Mouse (Mus musculus): Measurements from ENCODE around the gene Rbbp8nl. TPM values are rescaled to one million over a fixed set of nuclear protein-coding genes. Genes with fewer than 3 reads are reported as not detected.

The Rbbp8nl gene
- polyA plus RNA-seq, 1 experiment from 2014 or later: 1.2 TPM

DNA sequence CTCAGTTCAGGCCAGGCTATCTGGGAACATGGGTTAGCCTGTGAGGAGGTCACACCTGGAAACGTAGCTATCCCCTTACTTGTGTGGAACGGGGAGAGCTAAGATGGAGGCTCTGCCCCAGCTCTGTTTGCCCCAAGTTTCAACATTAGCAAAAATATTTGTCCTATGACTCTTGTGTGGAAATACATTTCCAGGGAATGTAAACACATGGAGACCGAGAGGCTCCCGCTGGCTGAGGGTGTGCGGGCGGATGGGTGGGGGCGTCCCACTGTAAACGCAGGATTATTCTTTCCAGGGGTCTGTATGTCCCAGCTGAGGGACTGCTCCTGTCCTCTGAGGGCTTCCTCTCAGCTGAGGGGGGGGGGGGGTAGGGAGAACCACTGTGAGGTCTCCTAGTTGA is 55.3 kb downstream of the Rbbp8nl start:
- peaks cover 26% of the 10 kb centered on the region for H3K4me1 ChIP-seq
- no peak overlapping the region for H3K9ac ChIP-seq
- WGBS: 91% methylated on average over 8 of the region's 8 CpGs
- H3K4me3 ChIP-seq: no peak overlapping the region
- ATAC-seq (ENCODE audit: low FRiP score, low read depth): no peak
- no peaks in the 10 kb centered on the region for H3K9me3 ChIP-seq
- H3K4me2 ChIP-seq (replicated peaks): peak overlapping the region; percentile 27
- H3K36me3 ChIP-seq: no peaks in the 10 kb centered on the region
- H3K27ac ChIP-seq: peak overlapping the region; percentile 77
- no peaks in the 10 kb centered on the region for H3K27me3 ChIP-seq

DNA sequence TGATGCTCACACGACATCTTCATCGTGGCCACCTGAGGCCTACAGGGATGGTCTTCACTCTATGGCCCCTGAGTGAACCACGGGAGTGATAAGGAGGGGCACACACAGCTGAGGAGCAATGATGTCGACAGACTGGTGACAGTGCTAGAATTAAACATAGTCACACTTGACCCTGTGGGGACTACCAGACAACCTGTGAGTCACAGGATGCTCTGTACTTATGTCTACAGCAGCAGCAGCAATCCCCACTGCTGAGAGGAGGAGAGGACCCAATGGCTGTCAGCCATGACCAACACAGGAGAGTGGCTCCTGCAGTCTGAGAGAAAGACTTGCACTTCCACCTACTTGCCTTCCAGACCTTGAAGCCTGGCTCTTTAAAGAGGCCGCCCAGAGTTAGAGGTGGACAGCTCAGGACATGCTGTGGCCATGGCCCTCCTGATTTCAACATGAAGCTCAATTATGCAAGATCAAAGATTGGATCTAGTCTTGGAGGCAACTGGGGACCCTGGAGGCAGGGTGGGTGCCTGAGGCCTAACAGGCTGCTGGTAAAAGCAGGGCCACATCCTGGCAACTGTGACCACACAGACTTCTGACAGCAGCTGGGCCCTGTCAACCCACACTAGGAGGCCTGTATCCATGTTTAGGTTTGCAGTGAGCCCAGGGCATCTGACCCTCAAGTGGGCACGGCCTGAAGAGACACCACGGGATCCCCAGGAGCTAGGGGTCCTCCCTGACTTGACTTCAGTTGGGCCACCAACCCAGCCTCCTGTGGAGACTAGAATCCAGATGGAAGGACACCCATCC is 56.4 kb downstream of the Rbbp8nl start:
- 0 out of 2 replicates have a peak, but pooled peaks cover under 1% of the 10 kb centered on the region for H3K27me3 ChIP-seq
- 87% methylated on average over 7 of the region's 7 CpGs for WGBS
- no peak for ATAC-seq (ENCODE audit: low FRiP score, low read depth)

DNA sequence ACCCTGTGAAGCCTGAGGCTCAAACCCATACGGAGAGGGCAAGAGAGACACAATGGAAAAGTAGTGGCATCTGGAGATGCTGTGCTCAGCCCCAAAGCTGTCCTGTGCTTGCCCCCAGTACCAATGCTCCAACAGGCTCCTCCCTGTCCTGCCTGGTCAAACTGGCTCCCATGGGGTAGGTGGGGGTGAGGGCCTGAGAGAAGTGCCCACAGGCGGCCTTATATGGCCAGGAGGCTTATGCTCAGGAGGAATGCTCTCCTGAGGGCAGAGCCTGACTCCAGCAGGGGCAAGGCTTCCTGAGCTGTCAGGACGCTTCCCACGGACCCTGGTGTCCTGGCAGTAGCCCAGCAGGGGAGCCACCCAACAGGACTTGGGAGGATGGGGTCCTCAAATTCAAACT is 59.2 kb downstream of the Rbbp8nl start:
- ATAC-seq (ENCODE audit: low FRiP score, low read depth): no peak
- Histone ChIP-seq H3K27me3 (peaks cover 21% of the 10 kb centered on the region), H3K36me3 (no peaks in the 10 kb centered on the region), H3K4me3 (no peak overlapping the region), H3K9me3 (no peaks in the 10 kb centered on the region), H3K27ac (no peak overlapping the region), H3K4me1 (peaks cover 45% of the 10 kb centered on the region), H3K4me2 (replicated peaks) (no peak overlapping the region), H3K9ac (no peak overlapping the region)
- WGBS: 60% methylated on average over 4 of the region's 4 CpGs

More for the DNA sequence above, 56.4 kb downstream of the Rbbp8nl start:
- no peaks in the 10 kb centered on the region for H3K9me3 ChIP-seq
- H3K36me3 ChIP-seq: no peaks in the 10 kb centered on the region
- no peak overlapping the region for H3K27ac ChIP-seq
- no peak overlapping the region for H3K9ac ChIP-seq
- peaks cover 31% of the 10 kb centered on the region for H3K4me1 ChIP-seq
- no peak overlapping the region for H3K4me2 ChIP-seq (replicated peaks)
- H3K4me3 ChIP-seq: no peak overlapping the region

DNA sequence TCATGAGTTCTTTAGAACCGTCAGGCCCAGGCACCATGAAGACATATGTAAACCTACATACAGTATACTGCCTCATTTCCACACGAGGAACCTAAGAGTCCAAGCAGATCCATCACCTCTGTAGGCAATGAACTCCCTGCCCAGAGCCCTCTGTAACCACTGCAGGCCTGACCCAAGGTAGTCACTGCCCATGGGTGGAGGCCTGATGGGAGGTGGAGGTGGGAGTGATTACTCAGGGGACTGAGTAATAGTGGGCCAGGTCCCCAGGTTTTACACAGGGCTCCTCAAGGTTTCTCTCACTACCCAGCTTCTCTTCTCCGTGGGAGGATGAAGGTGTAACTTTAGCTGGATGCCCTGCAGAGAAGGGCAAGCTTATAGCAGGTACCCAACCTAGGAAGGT is 60.5 kb downstream of the Rbbp8nl start:
- no peak overlapping the region for H3K4me2 ChIP-seq (replicated peaks)
- no peaks in the 10 kb centered on the region for H3K9me3 ChIP-seq
- 71% methylated on average over 3 of the region's 3 CpGs for WGBS
- H3K4me3 ChIP-seq: no peak overlapping the region
- no peaks in the 10 kb centered on the region for H3K36me3 ChIP-seq
- H3K9ac ChIP-seq: no peak overlapping the region
- ATAC-seq (ENCODE audit: low FRiP score, low read depth): no peak
- H3K4me1 ChIP-seq: peaks cover 45% of the 10 kb centered on the region
- no peak overlapping the region for H3K27ac ChIP-seq
- peaks cover 34% of the 10 kb centered on the region for H3K27me3 ChIP-seq

DNA sequence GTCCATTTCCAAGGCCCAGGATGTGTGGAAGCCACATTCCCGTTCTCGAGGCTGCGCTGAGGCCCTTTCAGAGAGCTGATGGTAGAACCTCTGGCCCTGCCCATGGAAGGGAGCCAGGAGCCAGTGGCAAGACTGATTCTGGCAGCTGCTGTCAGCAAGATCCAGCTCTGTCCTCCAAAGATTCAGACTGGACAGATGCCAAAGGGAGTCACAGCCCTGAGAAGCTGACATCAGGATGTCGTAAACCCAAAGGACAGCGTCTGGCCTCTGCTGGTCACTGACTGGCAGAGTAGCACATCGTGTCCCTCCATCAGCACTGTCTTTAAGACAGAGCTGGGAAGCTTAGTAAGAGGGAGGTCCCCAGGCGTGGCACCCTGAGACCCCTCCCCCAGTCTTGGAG is 61.1 kb downstream of the Rbbp8nl start:
- ATAC-seq (ENCODE audit: low FRiP score, low read depth): no peak
- Histone ChIP-seq H3K27ac (no peak overlapping the region; the same call in 1 of the 2 replicates), H3K9me3 (no peaks in the 10 kb centered on the region), H3K27me3 (peaks cover 40% of the 10 kb centered on the region), H3K36me3 (no peaks in the 10 kb centered on the region), H3K9ac (no peak overlapping the region; the same call in 1 of the 2 replicates), H3K4me2 (replicated peaks) (no peak overlapping the region), H3K4me3 (no peak overlapping the region), H3K4me1 (peaks cover 44% of the 10 kb centered on the region)
- WGBS: 61% methylated on average over 7 of the region's 7 CpGs

DNA sequence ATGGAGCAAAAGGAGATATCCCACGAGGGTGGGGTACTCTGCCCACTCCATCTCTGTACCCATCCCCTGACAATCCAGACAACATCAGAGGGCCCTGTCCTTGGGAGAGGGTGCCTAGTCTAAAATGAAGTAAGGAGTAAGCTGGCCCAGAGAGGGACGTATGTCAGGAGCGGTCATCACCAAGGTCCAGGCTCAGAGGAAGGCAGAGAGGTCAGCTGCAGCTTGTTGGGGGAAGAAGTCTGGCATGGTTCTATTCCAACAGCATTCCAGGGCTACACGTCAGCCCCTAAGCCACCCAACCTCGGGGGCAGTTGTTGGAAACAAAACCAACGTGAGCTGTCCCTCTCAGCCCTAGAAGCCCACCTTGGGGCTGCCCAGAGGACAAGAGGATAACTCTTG is 61.6 kb downstream of the Rbbp8nl start:
- H3K36me3 ChIP-seq: no peaks in the 10 kb centered on the region
- H3K4me1 ChIP-seq: peaks cover 45% of the 10 kb centered on the region
- no peak for ATAC-seq (ENCODE audit: low FRiP score, low read depth)
- H3K27ac ChIP-seq: no peak overlapping the region
- H3K9ac ChIP-seq: no peak overlapping the region
- H3K9me3 ChIP-seq: no peaks in the 10 kb centered on the region
- WGBS: 43% methylated on average over 6 of the region's 6 CpGs
- no peak overlapping the region for H3K4me3 ChIP-seq
- H3K27me3 ChIP-seq: peaks cover 45% of the 10 kb centered on the region
- H3K4me2 ChIP-seq (replicated peaks): peak overlapping the region; percentile 55

Small RNAs within 50 kb of the gene (microRNA-seq; reads per million reads assigned to microRNA genes)
- 0.52 reads per million for gene Mir3091

Other genes starting within 250 kb of the Rbbp8nl start
- 612 and 628 TPM in 2 replicates for gene Psma7, start 247.4 kb downstream of the Rbbp8nl start, polyA plus RNA-seq (2015; fragmentation: Nextera tagmentation; extraction: Ambion mirVana)
- 6.0 and 6.5 TPM in 2 replicates for gene Ss18l1, start 247.4 kb downstream of the Rbbp8nl start, polyA plus RNA-seq (2015; fragmentation: Nextera tagmentation; extraction: Ambion mirVana)
- 29.5 and 29.9 TPM in 2 replicates for gene Mtg2, start 219.3 kb downstream of the Rbbp8nl start, polyA plus RNA-seq (2015; fragmentation: Nextera tagmentation; extraction: Ambion mirVana)
- not detected in 2 replicates for gene Hrh3, start 185.4 kb downstream of the Rbbp8nl start, polyA plus RNA-seq (2015; fragmentation: Nextera tagmentation; extraction: Ambion mirVana)
- gene Osbpl2, start 170.6 kb downstream of the Rbbp8nl start, polyA plus RNA-seq (2015; fragmentation: Nextera tagmentation; extraction: Ambion mirVana): 38.7 and 40.1 TPM in 2 replicates
- 196 and 199 TPM in 2 replicates for gene Adrm1, start 118.4 kb downstream of the Rbbp8nl start, polyA plus RNA-seq (2015; fragmentation: Nextera tagmentation; extraction: Ambion mirVana)
- gene Lama5, start 64.0 kb downstream of the Rbbp8nl start, polyA plus RNA-seq (2015; fragmentation: Nextera tagmentation; extraction: Ambion mirVana): 15.6 and 15.8 TPM in 2 replicates
- gene Rps21, start 32.5 kb downstream of the Rbbp8nl start, polyA plus RNA-seq (2015; fragmentation: Nextera tagmentation; extraction: Ambion mirVana): 572 and 605 TPM in 2 replicates
- 14.7 and 16.6 TPM in 2 replicates for gene Cables2, start 16.4 kb downstream of the Rbbp8nl start, polyA plus RNA-seq (2015; fragmentation: Nextera tagmentation; extraction: Ambion mirVana)
- gene Gata5, start 44.8 kb upstream of the Rbbp8nl start, polyA plus RNA-seq (2015; fragmentation: Nextera tagmentation; extraction: Ambion mirVana): 0.06 TPM in 1 of 2 replicates, not detected in the other
- 0.40 and 0.90 TPM in 2 replicates for gene Slco4a1, start 166.4 kb upstream of the Rbbp8nl start, polyA plus RNA-seq (2015; fragmentation: Nextera tagmentation; extraction: Ambion mirVana)
- gene Ntsr1, start 210.1 kb upstream of the Rbbp8nl start, polyA plus RNA-seq (2015; fragmentation: Nextera tagmentation; extraction: Ambion mirVana): 0.29 and 0.36 TPM in 2 replicates